Mouse (Mus musculus) lung, postnatal 4 days (tissue): ENCODE measurements around the gene Trim7.
"Not testable (repeated sequence)": the region's sequence is repeated elsewhere in the genome, so short reads cannot be mapped to it uniquely, and the experiment has no call there.

Source experiments
- DNase-seq, 2 experiments: peaks; one replicate each; pipeline ENCODE4 v3.0.0; 2021

Trim7 gene

DNA sequence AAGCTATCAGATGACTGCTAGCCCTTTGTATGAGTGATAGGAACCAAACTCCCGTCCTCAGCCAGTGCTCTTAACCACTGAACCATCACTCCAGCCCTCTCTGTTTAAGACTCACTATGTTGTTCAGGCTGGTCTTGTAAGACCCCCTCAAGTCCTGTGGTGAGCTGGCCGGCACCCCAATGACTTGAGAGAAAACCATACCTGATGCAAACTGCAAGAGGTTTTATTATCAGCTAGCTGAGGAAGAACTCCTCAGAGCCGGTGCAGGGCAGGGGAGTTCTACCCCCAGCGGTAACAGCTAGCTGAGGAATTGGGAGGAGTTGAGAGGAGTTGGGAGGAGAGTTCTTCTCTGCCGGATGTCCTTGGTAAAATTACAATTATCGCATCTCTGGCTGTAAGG, 2.0 kb downstream of the Trim7 start:
- no peak for DNase-seq

GRCm38 (mm10) chr11:48830279-48830678, 4.3 kb downstream of the Trim7 start:
- DNase-seq, result no peak

- no peak for DNase-seq
These were observed 5.3 kb downstream of the Trim7 start for GRCm38 (mm10) chr11:48831273-48831672.

GRCm38 (mm10) chr11:48833078-48833730, 7.3 kb downstream of the Trim7 start:
- DNase-seq, result no peak

DNA sequence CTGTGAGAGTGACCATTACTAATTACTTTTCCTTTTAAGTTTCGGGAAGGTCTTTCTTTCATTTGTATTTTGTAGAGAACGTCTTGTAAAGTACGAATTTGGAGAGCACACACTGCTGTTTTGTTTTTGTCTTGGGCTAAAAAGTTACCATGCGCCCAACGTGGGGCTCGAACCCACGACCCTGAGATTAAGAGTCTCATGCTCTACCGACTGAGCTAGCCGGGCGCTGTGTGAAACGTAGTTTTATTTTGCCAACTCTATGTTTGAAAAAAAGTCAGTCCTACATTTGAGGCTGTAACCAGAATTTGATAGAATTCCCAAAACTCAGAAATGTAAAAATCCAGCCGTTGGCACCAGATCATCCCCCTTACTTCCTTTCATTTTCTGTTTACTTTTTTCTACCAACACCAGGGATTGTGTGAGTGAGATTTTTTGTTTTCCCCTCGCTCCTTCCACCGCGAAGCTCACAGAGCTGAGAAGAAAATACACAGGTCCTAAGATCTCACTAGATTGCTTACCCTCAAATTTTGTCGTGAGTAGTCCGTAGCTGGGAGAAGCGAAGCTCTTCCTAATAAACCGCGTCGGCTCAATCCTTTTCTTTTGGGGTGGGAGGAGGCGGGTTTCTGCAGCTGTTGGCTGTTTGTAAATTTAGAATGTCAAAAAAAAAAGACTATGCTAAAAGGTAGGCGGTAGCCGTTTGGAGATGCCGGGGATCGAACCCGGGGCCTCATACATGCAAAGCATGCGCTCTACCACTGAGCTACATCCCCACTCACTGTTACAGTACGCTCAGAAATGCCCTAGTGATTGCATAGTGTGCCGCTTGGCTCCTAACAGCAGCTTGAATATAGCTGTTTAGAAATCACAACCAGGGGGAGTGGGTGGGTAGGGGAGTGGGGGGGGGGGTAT, 8.0 kb downstream of the Trim7 start:
- DNase-seq, result peak; percentile 89 to 91

- no peak for DNase-seq
These were observed 10.0 kb downstream of the Trim7 start for GRCm38 (mm10) chr11:48835923-48836322.

DNA sequence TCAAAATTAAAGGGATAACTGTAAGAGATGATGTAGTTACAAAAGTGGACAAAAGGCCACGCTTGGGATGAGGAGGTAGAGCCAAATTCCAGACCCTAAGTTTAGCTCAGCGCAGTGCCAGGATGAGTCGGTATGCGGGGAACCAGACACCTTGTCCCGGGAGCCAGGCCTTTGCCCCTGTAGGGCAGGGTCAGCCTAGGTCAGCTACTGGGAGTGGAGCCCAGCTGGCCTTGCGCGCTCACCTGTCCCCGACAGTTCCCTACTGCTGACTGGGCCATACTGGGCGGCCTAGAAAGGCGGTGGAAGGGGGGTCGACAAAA, 11.0 kb downstream of the Trim7 start:
- no peak for DNase-seq

DNA sequence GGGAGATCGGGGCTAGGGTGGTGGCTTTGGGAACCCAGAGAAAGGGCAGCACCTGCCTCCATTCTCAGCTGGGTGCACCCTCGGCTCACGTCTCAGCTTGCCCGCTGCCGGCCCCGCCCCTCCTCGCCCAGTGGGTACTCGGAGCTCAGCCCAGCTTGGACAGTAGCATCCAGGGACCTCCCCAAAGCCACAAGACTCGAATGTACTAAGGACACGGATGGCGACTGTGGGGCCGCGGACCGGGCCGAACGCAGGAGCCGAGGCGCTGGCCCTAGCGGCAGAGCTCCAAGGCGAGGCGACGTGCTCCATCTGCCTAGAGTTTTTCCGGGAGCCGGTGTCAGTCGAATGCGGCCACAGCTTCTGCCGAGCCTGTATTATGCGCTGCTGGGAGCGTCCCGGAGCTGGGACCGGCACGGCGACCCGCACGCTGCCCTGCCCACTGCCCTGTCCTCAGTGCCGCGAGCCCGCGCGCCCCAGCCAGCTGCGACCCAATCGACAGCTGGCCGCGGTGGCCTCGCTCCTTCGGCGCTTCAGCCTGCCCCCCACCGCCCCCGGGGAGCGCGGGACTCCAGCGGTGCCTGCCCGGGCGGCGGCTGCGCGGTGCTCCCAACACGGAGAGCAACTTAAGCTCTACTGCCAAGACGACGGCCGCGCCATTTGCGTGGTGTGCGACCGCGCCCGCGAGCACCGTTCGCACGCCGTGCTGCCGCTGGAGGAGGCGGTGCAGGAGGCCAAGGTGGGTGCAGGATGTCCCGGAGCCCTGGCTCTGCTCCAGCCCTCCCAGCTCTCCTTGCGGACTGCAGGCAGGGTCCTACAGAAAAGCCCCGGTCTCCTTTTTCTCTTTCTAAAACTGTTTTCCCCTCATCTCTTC, 11.6 kb downstream of the Trim7 start:
- peak; percentile 69 to 71 for DNase-seq

DNA sequence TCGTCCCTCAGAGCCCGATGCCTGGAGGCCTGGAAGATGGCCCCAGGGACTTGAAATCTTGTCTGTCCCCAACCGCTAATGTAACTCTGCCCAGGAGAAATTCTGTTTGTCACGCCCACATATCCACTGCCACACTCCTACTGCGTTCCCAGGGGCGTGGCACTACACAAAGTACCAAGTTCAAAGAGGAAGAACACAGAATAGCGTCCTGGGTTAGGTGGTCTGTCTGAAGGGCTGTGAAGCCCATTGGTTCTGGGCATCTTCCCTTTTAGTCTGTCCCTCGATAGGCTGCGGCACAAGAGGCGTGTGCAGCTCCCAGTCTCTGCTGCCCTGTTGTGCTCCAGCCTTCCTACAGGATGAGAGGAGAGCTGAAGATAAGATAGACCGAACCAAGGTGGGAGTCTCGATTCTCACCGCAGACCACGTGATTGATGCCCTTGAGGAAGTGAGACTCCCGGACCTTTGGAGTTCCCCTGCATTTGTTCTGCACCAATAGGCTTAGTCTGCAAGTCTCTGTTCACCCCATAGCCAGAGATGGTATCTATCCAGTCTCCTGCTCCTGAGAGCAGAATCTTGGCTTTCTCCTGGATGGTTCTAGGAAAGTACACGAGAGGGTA, 12.3 kb downstream of the Trim7 start:
- no peak for DNase-seq

DNA sequence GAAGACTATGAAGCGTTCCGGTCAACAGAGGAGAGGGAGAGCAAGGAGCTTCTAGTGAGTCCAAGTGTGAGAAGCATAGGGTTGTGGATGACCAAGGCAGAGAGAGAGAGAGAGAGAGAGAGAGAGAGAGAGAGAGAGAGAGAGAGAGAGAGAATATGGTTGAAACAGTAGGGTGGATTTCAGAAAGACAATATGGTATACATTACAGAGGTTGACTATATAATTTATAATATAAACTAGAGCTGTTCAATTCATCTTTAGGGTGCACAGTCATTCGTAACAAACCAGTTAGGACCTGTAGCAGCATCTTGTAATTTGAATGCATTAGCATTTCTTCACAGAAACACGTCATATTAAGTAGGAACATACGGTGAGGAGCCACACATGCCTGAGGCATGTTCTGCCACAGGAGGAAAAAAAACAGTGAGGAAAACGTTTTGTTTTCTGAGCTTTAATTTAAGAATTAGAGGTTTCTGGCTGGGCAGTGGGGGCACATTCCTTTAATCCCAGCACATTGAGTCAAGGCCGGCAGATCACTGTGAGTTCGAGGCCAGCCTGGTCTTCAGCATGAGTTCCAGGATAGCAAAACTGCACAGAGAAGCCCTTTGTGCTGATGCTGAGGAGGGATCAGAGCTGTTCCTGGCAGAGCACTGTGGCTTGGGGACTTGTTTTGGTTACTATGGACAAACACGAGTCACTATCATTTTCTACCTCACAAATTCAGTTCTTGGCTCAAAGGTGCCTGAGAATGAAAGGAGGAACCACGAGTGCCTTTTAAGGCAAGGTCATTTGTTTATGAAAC, 13.1 kb downstream of the Trim7 start:
- no peak for DNase-seq

GRCm38 (mm10) chr11:48840805-48841204, 14.9 kb downstream of the Trim7 start:
- DNase-seq, result no peak

GRCm38 (mm10) chr11:48841213-48841612, 15.3 kb downstream of the Trim7 start:
- no peak for DNase-seq

DNA sequence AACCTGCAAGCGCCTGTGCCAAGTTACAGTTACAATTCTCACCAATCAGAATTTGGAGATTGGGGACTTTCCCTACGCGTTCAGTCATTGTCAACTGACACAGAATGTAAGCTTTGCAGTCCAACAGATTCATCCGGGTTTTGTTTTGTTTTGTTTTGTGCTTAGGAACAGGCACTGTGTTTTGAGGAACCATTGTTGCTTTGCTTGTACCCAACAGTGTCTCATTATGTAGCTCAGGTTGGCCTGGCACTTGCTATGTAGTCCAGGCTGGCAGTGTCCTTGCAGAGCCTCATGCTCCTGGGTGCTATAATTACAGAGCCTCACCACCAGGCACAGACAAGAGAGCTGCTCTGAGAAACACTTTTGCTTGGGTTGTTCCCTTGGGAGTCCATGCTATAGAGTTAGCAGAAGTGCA, 16.4 kb downstream of the Trim7 start:
- DNase-seq, result no peak

GRCm38 (mm10) chr11:48843202-48843601, 17.3 kb downstream of the Trim7 start:
- no peak for DNase-seq

DNA sequence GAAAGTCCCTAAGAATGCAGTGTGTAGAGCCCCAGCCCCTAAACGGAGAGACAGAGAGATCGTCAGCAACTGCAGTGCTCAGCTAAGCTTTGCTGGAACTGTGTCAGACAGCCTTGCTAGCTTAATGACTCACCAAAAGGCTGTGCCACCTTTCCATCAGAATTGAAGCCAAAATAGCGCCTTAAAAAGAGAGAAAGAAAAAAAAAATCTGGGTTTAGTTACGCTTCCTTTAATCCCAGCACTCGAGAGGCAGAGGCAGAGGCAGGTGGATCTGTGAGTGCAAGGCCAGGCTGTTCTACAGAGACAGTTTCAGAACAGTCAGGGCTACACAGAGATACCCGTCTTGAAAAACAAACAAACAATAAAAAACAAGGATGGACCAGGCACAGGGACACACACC, 18.4 kb downstream of the Trim7 start:
- DNase-seq, result no peak

DNA sequence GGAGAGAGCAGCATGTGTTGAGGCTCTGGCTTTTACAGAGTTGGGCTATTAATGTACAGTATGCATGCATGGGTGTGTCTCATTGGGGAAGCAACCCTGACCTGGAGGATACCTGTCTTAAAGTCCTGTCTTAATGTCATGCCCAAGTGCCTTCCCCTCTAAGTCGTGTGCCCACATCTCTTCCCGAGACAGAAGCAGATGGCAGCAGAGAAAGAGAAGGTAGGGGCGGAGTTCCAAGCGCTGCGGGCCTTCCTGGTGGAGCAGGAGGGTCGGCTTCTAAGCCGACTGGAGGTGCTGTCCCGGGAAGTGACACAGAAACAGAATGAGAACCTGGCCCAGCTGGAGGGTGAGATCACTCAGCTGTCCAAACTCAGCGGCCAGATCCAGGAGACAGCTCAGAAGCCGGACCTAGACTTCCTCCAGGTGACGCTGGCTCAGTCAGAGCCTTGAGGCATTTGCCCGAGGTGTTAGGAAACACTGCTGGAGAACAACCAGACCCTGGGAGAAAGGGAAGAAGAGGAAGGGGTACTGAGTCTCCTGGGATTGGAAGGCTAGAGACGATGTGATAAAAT, 19.4 kb downstream of the Trim7 start:
- no peak for DNase-seq

- DNase-seq, result not testable (repeated sequence)
These were observed 20.4 kb downstream of the Trim7 start for GRCm38 (mm10) chr11:48846362-48846761.

- DNase-seq, result no peak
These were observed 20.9 kb downstream of the Trim7 start for GRCm38 (mm10) chr11:48846881-48847280.

DNA sequence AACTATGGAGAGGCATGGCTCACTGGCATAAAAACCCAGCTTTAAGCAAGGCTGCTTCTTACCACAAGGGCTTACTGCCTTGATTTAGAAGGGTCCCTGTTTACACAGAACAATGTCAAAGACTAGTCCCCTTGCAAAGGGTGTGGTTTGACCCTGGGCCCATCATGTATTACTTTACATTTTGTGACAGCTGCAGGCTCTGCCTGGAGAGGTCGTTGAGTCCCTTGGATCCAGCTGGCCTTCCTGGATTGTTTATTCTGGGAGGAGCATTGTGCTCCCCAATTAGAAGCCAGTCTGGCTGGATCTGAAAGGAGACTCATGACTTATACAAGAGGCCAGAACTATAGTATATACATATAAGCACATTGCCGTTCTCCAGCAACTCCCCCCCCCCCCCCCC, 24.3 kb downstream of the Trim7 start:
- no peak for DNase-seq

DNA sequence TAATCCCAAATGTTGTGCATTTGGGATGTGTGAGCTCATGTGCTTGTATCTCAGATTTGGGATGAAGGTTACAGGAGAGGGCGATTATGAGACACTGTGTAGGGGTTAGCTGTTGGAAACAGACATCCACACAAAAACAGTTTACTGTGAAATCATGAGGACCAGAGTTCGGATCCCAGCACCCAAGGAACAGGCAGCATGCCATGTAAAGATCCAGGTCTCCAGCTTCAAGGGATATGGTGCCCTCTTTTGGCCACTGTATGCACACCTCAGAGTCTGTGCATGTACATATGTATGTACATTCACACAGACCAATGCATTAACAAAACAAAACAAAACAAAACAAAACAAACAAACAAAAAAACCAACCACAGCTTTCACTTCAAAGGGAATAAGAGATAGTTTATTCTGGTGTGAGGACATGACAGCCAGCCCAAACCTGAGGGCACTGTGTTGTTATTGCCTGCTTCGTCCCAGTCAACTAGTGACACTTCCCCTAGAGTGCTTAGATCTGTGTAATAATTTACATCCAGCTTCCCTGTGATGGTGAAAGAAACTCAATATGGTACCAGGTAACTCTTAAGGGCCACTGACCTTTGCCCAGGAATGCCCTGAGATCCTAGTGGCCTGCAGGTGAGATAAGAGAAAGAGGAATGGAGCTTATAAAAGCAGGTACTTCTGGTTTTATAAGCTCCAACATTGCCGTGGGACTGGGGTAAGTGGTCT, 25.5 kb downstream of the Trim7 start:
- DNase-seq, result no peak

- no peak for DNase-seq
These were observed 26.2 kb downstream of the Trim7 start for GRCm38 (mm10) chr11:48852190-48852589.
